Mouse (Mus musculus) activated CD4-positive, CD25-positive, alpha-beta regulatory T cell, adult 9 weeks (primary cell): ENCODE data around the gene Kin. TPM values are rescaled to one million over a fixed set of nuclear protein-coding genes. Genes with fewer than 3 reads are reported as not detected.

Experiments used
- polyA plus RNA-seq: library from polyadenylated mRNA; unstranded; fragments of 100-300 nt; shearing (Covaris generic); gene quantifications from one replicate; pipeline ENCODE4 v1.2.1, GENCODE M21; 2017

Gene Kin
- polyA plus RNA-seq, result 40.7 TPM

DNA sequence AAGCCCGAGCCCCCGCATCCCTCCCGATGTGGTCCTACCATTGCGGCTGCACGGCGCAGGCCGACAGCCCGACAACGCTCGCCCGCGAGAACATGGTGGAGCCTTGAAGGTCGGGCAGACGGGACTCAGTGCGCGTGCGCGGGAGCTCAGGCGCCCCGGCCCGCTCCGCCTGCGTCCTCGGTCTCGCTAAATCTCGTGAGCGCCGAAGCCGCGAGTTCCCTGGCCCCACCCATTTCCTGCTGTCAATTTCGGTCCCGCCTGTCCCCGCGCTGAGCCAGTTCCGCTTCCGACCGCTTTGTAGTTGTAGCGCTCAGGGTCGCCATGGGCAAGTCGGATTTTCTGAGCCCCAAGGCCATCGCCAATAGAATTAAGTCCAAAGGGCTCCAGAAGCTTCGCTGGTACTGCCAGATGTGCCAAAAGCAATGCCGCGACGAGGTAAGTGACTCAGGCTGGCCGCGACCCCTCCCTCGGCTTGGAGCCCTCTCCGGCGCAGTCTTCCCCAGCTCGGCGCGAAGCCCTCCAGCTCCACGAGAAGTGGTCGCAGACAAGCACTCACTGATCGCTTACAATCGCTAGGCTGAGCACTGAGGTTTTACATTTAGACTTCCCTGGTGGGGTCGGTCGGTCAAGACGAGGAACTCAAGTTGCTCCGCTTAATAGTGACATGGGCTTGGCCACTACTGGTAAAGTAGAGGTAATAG, at the start of gene Kin, which contains the start of gene Atp5c1:
Kin (plus strand) TSS at position 284 of the 701 bp plus-strand sequence.
Atp5c1 (minus strand) TSS at position 201 of the 701 bp plus-strand sequence.

DNA sequence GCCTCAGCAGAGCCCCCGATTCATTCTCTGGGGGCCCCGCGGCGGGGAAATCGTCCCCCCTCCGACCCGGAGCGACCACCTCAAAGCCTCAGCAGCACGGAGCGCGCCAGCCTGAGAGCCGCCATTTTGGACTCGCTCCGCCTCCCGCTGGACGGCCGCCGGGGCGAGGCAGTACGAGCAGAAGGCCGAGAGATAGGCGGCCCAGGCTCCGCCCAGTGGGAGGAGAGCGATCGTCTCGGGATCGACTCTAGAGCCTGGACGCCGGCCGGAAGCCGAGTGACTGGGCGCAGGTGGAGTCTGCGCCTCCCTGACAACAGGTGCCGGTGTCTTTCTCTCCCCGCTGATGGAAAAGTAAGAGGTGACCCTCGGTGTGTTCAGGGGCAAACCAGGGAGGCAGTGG, 31.9 kb upstream of the Kin start, which contains the start of gene Taf3:
Taf3 (minus strand) TSS at position 136 of the 400 bp plus-strand sequence.

DNA sequence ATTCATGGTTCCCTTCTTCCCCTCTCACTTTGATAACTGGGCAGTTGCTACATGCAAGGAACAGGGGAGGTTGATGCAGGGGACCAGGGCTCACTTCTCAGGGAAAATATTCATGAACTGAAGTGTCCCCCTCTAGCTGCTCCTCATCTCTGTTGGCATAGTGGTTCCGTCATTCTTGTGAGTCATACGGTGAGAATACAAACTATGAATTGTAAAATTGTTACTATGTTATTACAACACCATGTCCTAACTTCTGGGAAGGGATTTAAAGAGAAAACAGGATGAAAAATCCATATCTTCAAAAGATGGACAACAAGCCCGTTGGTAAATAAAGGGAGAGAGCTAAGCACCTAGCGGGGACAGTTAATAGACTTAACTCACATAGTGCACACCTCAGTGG, 50.9 kb downstream of the Kin start, which contains the start of gene Itih2:
Itih2 (minus strand) TSS at position 101 of the 400 bp plus-strand sequence.

Other genes with a start within 250 kb of the Kin start
- gene 4930412O13Rik, start 199.3 kb upstream of the Kin start, polyA plus RNA-seq, result not detected
- 1.0 TPM for gene 9230102O04Rik, start 191.1 kb upstream of the Kin start, polyA plus RNA-seq
- 128 TPM for gene Gata3, start 190.6 kb upstream of the Kin start, polyA plus RNA-seq
- 20.9 TPM for gene Taf3, start 32.0 kb upstream of the Kin start, polyA plus RNA-seq
- gene Atp5c1, start 83 bp upstream of the Kin start, polyA plus RNA-seq, result 504 TPM
- not detected for gene Itih2, start 50.8 kb downstream of the Kin start, polyA plus RNA-seq
- 22.0 TPM for gene Itih5, start 73.0 kb downstream of the Kin start, polyA plus RNA-seq